Mouse (Mus musculus) frontal cortex, postnatal 10 days (tissue): ENCODE results near the gene Atf7ip.

Experiments
- DNase-seq, 2 experiments: peaks; one replicate each; pipeline ENCODE4 v3.0.0; 2022; ENCODE audit warnings: low spot score in 2 of 2, mixed read lengths in 1 of 2

Atf7ip gene

GRCm38 (mm10) chr6:136644171-136644570 lies 138.2 kb downstream of the Atf7ip start:
- no peak for DNase-seq

DNA sequence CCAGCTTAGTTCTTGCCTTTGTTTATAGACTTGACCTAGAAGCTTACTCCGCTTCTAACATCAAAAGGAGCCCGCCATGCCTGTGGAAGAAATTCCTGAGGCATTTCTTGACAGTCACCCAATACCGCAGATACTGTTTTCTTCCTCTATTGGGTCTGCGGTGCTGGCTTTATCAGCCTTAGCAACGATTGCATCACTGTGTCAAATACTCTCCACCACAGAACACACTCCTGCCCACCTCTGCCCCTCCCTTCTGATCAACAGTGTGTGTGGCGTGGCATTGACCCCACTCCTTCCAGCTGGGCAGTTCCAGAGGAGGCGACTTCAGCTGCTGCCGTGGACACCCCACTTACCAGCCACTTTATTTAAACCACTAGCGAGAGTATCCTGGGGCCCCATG lies 139.8 kb downstream of the Atf7ip start:
- no peak for DNase-seq

GRCm38 (mm10) chr6:136646207-136646606 lies 140.2 kb downstream of the Atf7ip start:
- no peak for DNase-seq

DNA sequence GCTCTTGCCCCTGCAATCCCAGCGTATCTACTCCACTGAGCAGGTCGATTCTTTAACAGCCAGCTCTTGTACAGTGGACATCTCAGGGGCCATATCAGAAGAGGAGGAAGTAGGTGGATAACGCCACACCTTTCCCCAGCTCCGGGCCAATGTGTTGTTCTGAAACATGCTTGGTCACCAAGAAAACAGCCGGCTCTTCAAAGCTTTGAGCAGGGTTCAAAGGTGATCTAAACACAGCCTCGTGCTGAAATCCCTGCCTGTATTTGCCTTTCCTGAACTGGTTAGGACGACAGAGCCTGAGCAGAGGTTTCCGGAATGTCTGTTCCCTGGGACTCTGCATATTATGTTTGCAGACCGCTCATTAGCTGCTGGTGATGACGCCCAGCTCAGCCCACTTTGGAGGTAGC lies 141.5 kb downstream of the Atf7ip start:
- no peak for DNase-seq

GRCm38 (mm10) chr6:136650664-136651063 lies 144.7 kb downstream of the Atf7ip start:
- no peak for DNase-seq

DNA sequence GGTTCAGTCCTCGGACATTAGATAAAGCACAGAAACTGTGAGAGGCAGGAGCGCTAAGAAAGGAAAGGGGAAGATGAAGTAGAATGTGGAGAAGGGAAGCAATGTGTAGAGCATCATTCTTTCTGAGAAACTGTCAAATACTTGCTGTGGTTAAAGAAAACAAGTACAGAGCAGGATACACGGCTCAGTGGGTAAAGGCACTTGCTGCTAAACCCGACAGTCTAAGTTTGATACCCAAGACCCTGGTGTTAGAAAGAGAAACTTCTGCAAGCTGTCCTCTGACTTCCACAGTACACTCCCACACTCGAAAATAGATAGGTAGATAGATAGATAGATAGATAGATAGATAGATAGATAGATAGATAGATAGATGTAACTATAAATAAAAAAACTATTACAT lies 147.4 kb downstream of the Atf7ip start:
- no peak for DNase-seq

DNA sequence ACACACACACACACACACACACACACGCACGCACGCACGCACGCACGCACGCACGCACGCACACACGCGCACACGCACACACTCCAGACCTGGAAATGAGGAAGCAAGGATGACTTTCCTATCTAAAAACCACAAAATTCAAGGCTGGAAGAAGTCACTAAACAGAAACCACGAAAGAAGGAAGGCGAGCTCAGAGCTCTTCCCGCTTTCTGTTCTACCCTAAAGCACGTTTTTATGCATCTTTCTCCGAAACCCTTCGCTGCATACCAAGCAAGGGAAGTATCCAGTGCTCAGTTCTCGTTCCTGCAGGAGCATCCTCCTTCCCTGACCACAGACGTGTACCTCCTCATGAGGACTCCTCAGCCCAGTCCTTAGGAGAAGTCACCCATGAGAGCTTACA lies 148.5 kb downstream of the Atf7ip start:
- DNase-seq, result no peak

DNA sequence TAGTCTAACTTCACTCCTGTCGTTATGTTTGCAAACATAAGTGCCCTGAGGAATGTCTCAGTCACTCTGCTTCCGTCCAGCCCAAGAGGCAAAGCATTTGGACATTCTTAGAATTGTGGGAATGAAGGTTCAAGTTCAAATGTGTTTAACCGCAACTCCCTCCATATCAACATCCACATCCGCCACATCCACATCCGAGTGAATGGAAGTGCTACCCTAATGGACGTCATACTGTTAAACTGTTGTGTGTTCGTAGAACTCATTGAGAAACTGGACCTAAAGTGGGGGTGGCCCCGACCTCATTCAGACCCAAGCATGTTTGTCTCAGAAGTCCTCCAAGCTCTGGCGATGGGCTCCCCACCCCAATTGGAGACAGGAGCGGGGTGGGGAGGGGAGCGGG lies 149.8 kb downstream of the Atf7ip start:
- no peak for DNase-seq

- no peak for DNase-seq
Measured at GRCm38 (mm10) chr6:136658303-136658702, 152.3 kb downstream of the Atf7ip start.

GRCm38 (mm10) chr6:136659226-136659625 lies 153.3 kb downstream of the Atf7ip start:
- no peak for DNase-seq
